Mouse (Mus musculus) cerebral cortex, adult 2 months (tissue): ENCODE results near the gene Prdx5.

Source experiments
- WGBS: fragments of 180-500 bp; shearing (Covaris S2); methylation state at CpG from one replicate; pipeline ENCODE4 v1.1.7; 2018; 5-methylcytosine and 5-hydroxymethylcytosine counted together

The Prdx5 gene

GRCm38 (mm10) chr19:6909507-6910289, at the start of gene Prdx5, which contains the start of gene Trmt112:
Gene Prdx5 (minus strand): TSS chr19:6910106.
Gene Trmt112 (plus strand): TSS chr19:6909698.
- under 1% methylated on average over 65 of the region's 65 CpGs for WGBS

- 89% methylated on average over 10 of the region's 10 CpGs for WGBS
These were observed 46.6 kb upstream of the Prdx5 start for GRCm38 (mm10) chr19:6956461-6956860.

GRCm38 (mm10) chr19:6955424-6955823, 45.5 kb upstream of the Prdx5 start:
- 89% methylated on average over 7 of the region's 7 CpGs for WGBS

GRCm38 (mm10) chr19:6954046-6954445, 44.1 kb upstream of the Prdx5 start:
- WGBS, result 56% methylated on average over 9 of the region's 9 CpGs

GRCm38 (mm10) chr19:6952712-6953037, 42.8 kb upstream of the Prdx5 start:
- 12% methylated on average over 3 of the region's 3 CpGs for WGBS

- 3% methylated on average over 31 of the region's 31 CpGs for WGBS
These were observed 42.2 kb upstream of the Prdx5 start for GRCm38 (mm10) chr19:6951994-6952711.

- under 1% methylated on average over 35 of the region's 35 CpGs for WGBS
These were observed 41.6 kb upstream of the Prdx5 start for GRCm38 (mm10) chr19:6951381-6951968.

- WGBS, result under 1% methylated on average over 28 of the region's 28 CpGs
These were observed 40.8 kb upstream of the Prdx5 start for GRCm38 (mm10) chr19:6950613-6951153.

- 46% methylated on average over 5 of the region's 5 CpGs for WGBS
These were observed 40.0 kb upstream of the Prdx5 start for GRCm38 (mm10) chr19:6949951-6950350.

- WGBS, result 94% methylated on average over 5 of the region's 5 CpGs
These were observed 39.6 kb upstream of the Prdx5 start for GRCm38 (mm10) chr19:6949532-6949931.

GRCm38 (mm10) chr19:6948186-6948585, 38.3 kb upstream of the Prdx5 start:
- 64% methylated on average over 4 of the region's 4 CpGs for WGBS

- 62% methylated on average over 4 of the region's 4 CpGs for WGBS
These were observed 37.8 kb upstream of the Prdx5 start for GRCm38 (mm10) chr19:6947742-6948141.

GRCm38 (mm10) chr19:6943709-6944108, 33.8 kb upstream of the Prdx5 start:
- WGBS, result 88% methylated on average over 6 of the region's 6 CpGs

GRCm38 (mm10) chr19:6942764-6943163, 32.9 kb upstream of the Prdx5 start:
- 26% methylated on average over 5 of the region's 5 CpGs for WGBS

GRCm38 (mm10) chr19:6942249-6942691, 32.4 kb upstream of the Prdx5 start, which contains the start of gene Gpr137:
Gene Gpr137 (minus strand): TSS chr19:6942480.
- under 1% methylated on average over 27 of the region's 27 CpGs for WGBS

GRCm38 (mm10) chr19:6941372-6942248, 31.7 kb upstream of the Prdx5 start, which contains the start of gene Bad:
Gene Bad (plus strand): TSS chr19:6941861.
- WGBS, result 1% methylated on average over 83 of the region's 83 CpGs

- 13% methylated on average over 29 of the region's 29 CpGs for WGBS
These were observed 30.8 kb upstream of the Prdx5 start for GRCm38 (mm10) chr19:6940396-6941351.

- WGBS, result 66% methylated on average over 20 of the region's 20 CpGs
These were observed 29.4 kb upstream of the Prdx5 start for GRCm38 (mm10) chr19:6939106-6940002.
